Mouse (Mus musculus) B cell, adult 62 days (primary cell): ENCODE measurements around the gene Gm15128. TPM values are rescaled to one million over a fixed set of nuclear protein-coding genes. Genes with fewer than 3 reads are reported as not detected.

Source experiments
- total RNA-seq: library from RNA; stranded (reverse); gene quantifications from 4 replicates; pipeline ENCODE4 v1.2.4, GENCODE M21; 2023

Gene Gm15128
- not detected in 4 replicates for total RNA-seq

GRCm38 (mm10) chrX:147765691-147766090, at the start of gene Gm15128:
Gm15128 (plus strand) TSS chrX:147765991.

Other genes starting within 250 kb of the Gm15128 start
- gene Lrch2, start 211.9 kb upstream of the Gm15128 start, total RNA-seq: not detected in 4 replicates
- not detected in 4 replicates for gene Gm15080, start 227.0 kb downstream of the Gm15128 start, total RNA-seq